Mouse (Mus musculus) adrenal gland, postnatal 4 days (tissue): ENCODE measurements around the gene Mgat3. TPM values are rescaled to one million over a fixed set of nuclear protein-coding genes. Genes with fewer than 3 reads are reported as not detected.

Source experiments
- DNase-seq, 2 experiments: peaks; one replicate each; pipeline ENCODE4 v3.0.0; 2021 to 2022; ENCODE audit warnings: low spot score in 2 of 2, mixed read lengths in 2 of 2
- total RNA-seq, 2 experiments: library from RNA; stranded (reverse); gene quantifications; 2 replicates each; pipeline ENCODE4 v1.2.3; 2021

Mgat3 gene
- total RNA-seq, 2 experiments from 2014 or later = 12.4 to 15.4 TPM

DNA sequence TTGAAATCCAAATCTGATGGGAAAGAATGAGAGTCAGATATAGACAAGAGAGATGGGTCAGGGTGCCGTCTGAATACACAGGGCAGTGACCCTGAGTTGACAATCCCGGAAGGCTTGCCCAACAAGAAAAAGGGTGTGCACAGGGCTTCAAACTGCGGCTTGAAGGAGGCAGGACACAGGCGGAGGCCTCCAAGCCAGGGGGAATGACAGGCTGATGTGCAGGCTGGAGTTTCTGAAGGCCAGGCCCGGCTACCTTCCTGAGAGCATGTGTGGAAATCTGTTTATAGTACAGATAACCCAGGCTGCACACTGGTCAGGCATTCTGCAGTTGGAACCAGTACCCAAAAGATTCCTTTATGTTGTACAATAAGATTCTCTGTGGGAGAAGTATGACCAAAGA lies 26.0 kb upstream of the Mgat3 start:
- DNase-seq = no peak

DNA sequence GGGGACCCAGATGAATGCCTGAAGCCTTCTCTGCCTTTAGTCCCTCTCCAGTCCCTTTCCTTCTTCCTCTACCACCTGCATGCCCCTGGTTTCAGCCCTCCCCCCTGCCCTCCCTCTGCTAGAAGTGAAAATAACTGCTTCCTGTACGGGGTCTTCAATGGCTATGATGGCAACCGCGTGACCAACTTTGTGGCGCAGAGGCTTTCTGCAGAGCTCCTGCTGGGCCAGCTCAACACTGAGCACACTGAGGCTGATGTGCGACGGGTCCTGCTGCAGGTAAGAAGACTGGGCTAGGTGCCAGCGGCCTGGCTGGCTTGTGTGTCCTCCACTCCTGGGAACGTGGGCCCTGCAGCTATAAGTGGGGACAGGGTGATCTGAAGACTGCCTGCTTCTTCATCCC lies 25.0 kb upstream of the Mgat3 start:
- DNase-seq = no peak

DNA sequence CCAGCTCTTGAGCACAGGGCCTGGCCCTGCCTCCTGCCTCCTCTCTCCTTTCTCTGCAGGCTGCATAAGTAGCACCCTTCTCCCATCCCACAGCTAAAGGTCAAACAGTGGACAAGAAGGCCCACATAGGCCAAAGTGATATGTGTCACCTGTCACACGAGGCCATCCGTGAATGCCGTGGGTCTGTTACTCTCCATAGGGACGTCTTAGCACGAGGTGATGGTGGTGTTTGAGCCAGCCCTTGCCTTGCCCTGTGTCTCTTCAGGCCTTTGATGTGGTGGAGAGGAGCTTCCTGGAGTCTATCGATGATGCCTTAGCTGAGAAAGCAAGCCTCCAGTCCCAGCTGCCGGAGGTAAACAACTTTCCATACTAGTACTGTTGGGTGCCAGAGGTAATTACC lies 24.0 kb upstream of the Mgat3 start:
- DNase-seq = no peak

DNA sequence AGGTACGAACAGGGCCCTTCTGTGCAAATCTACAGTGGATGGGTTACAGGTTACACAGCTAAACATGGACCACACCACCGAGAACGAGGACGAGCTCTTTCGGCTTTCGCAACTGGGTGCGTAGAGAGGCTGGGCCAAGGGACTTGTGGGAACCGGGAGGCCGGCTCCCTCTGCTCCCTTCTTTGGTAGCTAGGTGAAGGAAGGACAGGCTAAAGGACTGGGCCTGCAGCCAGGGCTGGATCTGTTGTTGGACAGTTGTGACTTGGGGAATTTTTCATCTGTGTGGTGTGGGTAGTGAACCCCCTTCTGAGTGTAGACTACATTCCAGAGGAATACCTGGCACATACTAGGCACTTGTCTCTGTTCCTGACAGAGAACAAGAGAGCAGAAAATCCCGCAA lies 20.9 kb upstream of the Mgat3 start:
- no peak for DNase-seq

DNA sequence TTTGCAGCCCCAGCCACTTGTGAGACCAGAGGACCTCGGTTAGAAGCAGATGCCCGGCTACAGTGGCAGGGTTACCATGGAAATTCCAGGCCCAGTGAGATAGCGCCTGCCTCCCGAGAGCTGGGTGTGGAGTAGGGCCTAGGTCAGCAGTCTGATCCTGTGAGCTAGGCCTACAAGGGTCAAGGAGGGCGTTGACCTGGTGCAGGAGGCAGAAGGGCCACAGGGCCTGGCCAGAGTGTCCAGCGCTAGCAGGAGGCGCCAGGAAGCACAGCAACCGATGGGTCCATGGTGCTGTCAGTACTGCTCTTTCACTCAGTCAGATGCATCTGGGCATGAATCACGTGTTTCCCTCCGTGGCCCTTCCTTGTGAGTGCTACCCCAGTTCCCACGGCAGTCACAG lies 19.8 kb upstream of the Mgat3 start:
- DNase-seq = no peak

DNA sequence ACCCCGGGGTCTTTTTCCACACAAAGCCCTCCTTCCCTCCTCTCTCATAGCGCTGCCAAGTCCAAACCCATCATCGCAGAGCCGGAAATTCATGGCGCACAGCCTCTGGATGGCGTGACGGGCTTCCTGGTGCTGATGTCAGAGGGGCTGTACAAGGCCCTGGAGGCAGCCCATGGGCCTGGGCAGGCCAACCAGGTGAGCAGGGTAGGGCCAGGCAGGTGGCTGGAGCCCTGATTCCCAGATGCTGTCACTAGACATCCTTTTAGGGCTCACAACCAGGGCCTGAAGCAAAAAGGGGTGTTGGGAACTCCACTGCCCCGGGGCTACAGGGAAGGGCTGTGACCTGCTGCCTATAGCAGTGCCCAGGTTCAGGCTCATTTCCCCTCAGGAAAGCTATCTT lies 17.8 kb upstream of the Mgat3 start:
- DNase-seq = no peak

DNA sequence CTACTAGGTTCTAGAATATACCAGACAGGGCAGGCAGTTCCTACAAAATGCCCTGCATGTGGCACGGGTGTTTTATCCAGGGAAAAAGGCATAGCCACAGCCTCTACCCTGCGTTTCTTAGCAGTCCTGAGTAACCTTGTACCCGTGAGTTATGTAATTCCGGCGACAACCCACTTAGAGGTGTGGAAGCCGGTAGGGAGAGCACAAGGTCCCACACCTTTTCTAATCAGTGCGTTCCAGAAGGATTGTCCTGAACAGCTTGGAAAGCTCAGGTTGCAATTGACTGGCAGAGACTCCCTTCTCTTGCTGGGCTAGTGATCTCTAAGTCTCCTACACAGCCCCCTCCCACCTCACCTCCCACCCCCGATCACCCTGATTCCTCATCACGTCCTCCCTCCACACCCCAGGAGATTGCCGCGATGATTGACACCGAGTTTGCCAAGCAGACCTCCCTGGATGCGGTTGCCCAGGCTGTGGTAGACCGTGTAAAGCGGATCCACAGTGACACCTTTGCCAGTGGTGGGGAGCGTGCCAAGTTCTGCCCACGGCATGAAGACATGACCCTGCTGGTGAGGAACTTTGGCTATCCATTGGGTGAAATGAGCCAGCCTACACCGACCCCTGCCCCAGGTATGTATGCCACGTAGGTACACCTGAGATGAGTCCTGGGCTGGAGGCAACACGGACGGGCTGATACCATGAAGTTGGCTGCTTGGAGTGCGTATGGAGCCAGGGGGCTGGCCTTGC lies 16.2 kb upstream of the Mgat3 start:
- no peak for DNase-seq

DNA sequence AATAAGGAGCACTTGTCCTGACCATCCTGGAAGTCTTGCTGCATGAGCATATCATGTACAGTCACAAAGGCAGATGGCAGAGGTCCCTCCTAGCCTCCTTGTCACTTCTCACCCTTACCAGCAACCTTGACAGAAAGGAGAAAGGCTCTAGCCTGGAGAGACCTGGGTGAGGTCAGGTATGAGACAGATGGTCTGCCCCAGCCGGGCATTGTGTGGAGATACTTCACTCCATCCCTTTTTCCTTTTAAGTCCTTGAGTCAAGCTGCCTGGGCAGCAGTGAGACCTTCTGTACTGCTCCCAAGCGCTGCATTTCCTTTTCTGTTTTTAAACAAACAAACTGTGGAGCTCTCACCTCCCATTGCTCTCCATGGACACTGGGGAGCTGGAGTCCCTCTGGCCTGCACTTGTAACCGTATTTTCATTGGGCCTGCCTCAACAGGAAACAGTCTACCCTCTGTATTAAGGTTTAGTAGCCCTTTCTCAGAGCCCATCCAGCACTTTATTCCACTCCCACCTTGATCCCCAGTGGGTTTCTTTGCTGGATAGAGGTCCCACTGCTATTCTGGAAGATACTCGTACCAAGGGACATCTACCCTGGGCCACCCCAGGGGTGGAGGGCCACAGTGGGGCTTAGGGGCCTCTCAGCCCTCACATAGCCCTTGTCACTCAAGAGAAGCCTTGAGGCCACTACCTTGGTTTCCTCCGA lies 15.4 kb upstream of the Mgat3 start:
- DNase-seq = no peak

DNA sequence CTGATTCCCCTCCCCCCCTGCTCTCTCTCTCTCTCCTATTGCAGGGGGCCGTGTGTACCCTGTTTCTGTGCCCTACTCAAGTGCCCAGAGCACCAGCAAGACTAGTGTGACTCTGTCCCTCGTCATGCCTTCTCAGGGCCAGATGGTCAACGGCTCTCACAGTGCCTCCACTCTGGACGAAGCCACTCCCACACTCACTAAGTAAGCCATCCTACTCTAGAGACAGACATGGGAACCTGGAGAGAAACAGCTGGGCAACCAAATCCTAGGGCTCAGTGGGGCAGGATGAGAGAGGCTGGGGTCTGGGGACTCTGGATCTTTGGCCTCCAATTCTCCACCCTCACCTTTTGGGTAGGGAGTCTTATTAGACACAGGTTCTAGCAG lies 14.8 kb upstream of the Mgat3 start:
- DNase-seq = no peak

DNA sequence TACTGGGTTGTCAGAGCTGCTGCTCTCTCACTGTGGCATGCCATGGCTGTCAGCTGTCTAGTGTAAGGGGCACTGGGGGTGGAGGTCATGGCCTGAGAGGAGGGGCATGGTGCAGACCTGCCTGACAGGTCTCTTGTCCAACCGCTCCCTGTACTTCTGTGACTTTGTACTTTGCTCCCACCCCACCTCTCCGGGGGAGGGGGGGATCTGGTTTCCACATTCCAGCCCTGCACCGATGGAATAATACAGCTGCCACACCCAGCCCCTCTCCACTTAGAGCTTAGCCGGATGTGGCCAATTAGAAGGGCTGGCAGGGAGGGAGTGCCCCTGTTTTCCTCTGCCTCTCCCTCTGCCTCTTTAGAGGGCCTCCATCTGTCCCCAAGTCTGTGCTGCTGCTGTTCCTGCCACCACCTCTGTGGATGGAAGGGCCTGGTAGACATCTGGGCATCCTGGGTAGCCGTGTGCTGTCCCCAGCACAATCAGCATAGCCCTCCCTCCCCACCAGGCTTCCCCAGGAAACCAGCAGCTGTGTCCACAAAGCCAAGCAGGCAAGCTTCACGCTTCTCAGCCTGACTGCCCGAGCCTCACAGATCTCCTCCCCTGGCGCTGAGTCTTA lies 14.1 kb upstream of the Mgat3 start:
- DNase-seq = no peak

DNA sequence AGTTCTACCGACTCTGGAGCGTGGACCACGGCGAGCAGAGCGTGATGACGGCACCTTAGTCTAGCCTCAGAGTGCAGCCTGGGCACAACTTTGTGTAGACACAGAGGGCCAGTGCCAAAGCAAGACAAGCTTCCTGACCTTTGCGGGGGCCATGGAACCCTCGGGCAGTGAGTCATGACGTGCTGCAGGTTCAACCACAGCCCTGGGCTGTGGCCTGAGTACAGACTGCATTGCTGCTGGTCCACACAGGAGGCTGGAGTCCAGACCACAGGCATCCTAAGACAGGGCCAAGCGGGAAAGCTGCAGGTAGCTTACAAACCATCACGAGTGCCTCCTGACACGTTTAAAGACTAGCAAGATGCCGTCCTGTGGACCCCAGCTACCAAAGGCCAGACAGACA lies 13.3 kb upstream of the Mgat3 start:
- DNase-seq = no peak

DNA sequence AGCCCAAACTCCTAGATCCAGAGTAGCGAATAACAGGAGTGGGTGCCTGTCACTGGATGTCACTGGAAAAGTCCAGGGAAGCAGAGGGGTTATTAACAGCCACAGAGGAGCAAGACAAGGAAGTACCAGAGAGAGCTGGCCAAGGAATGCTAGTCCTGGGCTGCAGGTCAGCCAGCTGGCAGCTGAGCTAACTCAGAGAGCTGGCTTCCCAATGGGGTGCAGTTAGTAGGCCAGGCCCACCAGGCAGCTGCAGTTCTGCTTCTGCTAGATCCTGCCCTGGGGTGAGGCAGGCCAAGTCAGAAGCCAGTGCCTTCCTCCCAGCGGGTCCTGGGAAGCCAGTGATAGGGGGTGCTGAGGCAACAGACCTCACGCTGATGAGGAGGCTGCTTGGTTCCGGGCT lies 12.8 kb upstream of the Mgat3 start:
- no peak for DNase-seq

DNA sequence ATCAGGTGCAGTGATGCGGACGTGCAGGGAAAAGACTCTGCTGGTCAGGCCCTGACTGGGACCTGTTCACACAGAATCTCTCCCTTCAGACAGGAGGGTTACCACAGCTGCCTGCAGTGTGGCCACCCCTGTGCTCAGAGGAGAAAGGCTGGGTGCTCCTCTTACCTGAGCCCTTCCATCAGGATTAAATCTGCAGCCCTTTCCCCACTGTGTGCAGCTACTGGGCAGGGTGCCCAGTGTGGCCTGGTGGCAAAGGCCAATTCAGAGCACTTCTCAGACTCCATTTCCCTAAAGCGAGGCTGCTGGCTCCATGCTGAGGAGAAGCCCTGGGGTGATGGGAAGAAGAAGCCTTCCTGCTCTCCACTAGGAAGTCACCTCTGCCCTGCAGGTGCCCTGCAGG lies 12.3 kb upstream of the Mgat3 start:
- DNase-seq = no peak

DNA sequence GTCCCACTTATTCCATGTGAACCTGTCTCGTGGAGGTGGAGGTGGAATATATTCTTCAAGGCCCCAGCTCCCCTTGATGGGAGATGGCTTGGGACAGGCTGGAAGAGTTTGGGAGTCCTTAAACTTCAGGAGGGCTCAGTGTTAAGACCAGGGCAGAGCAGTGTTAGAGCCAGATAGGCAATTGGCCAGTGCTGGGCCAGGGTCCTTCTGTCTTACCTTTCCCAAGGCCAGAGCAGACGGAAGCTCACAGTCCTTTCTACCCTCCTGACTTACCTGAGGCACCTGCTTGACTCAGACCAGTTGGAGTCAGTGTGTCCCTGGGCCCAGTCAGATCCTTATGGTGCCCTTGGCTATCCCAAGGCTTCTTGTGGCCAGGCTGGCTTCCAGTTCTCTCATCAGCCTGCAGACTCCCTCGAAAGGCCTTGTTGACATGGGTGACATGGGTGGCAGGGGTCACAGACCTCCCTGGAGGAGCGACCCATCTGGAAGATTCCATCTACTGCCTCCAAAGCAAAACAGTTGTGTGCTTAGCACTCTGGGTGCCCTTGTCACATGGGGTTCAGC lies 11.0 kb upstream of the Mgat3 start:
- DNase-seq = no peak

DNA sequence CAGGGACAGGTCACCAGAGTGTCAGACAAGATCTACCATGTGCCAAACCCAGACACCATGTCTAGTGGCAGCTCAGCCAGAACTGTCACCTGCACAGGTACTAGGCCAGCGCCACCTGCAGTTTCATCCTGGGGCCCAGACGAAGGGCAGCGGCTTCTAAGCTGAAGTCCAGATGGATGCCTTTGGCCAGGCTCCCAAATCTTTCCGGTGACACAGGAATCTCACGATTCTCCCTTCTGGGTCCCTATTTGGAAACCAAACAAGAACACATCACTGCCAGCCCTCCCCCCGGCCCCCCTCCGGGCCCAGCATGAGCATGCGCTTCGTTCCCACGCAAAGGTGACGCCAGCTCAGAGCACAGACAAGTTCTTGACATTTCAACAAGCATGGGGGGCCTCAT lies 10.2 kb upstream of the Mgat3 start:
- no peak for DNase-seq

DNA sequence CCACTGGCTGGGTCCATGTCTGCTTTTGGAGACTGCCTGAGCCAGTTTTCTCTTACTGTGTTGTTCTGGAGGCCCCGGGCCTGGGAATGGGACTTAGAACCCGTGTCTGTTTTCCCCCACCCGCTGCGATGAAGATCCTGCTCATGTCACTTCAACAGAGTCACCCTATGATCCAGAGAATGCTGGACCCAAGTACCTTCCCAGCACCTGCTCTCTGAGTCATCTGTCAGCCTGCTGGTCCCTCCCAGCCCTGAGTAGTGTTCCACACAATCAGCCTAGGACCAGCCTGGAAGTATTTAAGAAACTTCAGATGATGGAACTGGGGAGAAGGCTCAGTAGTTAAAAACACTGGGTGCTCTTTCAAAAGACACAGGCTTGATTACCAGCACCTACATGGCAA lies 9.8 kb upstream of the Mgat3 start:
- DNase-seq = no peak

DNA sequence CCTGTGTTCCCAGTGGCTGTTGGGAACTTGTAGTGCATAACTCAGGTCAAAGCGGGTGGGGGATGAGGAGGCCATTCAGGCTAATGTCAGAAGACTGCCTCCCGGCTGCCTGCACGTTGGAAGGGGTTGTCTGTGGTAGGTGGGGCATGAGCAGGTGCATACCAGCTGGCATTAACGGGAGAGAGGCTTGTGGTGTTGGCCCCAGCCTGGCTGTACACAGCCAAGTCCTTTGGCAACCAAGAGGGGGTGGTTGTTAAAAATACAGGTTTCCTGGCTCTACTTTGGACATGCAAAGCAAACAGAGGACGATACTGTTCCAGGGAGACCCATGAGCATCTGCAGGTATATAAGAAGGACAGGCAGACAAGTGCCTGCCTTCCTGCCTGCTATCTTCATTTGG lies 8.1 kb upstream of the Mgat3 start:
- no peak for DNase-seq

DNA sequence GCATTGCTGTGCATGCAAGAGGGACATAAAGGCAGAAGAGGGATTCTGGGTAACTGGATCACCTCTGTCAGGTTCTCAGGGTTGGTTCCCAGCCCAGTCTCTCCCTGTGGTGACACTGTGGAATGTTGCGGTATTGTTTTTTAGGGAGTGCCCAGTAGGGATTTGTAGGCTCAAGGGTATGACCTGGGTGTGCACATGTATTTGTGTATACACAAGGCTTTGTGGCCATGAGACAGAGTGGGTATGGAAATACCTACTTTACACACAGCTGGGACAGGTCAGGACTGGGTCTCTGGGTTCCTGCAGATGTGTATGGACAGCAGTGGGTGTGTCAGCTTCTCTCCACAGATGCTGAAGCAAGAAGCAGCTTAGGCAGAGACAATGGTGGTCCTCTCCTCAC lies 4.0 kb upstream of the Mgat3 start:
- DNase-seq = no peak

DNA sequence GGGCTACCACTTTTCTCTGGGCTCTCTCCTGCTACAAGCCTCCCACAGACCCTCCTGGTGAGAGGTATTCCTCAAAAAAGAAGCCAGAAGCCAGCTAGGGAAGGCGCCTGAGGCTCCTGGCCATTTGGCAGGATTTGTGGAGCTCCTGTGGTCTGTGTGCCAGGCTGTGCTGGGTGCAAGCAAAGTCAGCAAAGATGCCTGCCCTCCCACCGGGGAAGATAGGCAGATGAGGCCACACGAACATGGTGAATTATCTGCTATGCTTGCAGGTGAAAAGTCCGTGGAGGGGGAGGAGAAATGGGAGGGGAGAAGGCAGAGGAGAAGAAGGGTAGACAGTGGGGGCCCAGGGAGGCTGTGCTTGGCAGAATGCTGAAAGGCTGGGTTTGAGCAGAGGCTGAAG lies 3.2 kb upstream of the Mgat3 start:
- no peak for DNase-seq

DNA sequence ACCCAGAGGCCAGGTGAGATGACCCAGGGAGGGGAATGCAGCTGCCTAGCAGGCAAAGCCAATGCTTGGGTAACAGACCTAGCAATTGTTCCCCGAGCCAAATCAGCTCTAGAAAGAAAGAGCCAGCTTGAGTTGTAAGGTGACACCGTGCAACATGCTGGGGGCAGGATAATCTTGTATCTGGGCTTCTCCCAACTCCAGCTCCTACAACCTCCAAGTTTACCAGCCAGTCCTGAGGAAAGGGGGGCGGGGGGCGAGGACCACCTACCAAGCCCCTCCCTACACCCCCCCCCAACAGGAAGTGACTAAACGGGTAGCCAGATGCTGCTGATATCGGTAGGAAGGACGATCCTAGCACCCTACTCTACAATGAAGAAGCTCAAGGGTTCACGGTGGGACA lies 2.2 kb upstream of the Mgat3 start:
- no peak for DNase-seq

DNA sequence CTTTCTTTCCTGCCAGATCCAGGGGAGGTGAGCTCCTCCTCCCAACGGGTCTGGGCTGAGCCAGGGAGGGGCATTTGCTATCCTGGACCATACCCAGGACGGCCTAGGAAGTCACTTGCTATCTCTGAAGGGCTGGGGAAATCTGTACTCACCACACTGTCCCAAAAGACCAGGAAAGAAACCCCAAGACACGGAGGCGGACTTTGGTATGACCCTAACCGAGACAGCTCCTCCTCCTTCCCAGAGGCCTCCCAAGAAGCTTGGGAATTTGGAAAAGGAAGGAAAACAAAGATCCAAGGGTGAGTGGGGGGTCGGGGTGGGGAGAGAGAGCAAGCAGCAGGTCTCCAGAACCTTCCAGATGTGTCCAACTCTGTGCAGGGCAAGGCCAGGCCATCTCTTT lies 1.7 kb upstream of the Mgat3 start:
- DNase-seq = no peak

DNA sequence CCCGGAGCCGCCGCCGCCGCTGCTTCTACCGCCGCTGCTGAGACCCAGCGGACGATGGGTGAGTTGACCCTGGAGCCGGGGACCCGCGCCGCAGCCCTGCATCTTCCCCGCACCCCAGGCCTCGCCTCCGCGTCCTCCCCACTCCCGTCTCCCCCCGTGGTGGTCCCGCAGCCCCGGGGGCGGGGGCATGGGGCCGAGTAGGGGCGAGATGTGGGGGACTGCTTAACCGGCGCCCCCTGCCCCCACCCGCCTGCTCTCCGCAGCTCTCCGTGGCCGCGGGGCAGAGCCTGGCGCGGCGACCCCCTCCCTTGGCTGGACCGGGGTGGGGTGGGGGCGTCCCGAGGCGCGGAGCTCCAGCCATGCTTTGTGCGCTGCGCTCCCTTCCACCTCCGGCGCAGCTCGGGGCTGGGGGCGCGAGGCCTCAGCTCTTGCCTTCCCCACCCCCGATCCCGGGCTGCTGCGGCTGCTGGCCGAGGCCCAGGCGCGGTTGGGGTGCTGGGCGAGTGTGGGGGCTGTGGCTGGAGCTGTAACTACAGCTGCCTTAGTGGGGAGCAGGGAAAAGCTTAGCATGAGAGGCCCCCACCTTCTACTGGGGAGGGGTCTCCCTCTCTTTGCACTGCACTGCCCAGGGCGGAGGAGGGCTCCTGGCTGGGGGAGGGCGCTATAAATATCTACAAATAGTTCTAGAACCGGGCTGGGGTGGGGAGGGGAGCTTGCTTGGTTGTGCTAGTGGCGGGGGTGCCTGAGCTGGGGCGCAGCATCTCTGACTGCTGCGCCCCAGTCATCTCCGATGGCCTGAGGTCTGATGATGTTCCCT lies 468 bp downstream of the Mgat3 start:
- no peak for DNase-seq
